In the genomic region with DNA sequence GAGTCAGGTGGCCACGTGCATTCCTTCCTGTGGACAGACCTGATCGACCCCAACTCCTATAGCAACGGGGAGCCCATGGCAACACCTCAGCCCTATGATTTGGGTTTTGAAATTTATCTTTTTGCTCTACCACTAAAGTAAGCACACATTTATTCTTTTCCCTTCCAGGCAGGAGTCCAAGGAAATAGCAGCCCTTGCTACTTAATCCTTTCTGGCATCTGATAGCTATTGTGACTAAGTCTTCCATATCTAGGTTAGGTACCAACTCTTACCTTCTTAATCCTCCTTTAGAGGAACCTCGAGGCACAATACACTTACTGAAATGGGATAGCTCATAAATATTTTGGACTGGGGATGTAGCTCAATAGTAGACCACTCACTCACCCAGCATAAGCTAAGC, we compare ENCODE assay signal across 24 mouse cellular contexts.
A peak's percentile ranks its signal among the peaks of the same experiment; 100 is the strongest.
DNase-seq lines count a peak whose midpoint lies in the region; ATAC-seq and TF ChIP-seq lines count a peak whose summit lies in the region.
"Had no signal": no experiment of that assay in that cellular context is flagged by ENCODE, and none has a peak within 500 bp of the region (broad histone marks: within the 10 kb centered on the region; RNA-seq: fewer than 3 reads in every experiment).

No protein-coding gene starts in this region.

- H3K4me1 ChIP-seq in heart, adult 2 months (ENCODE audit: control insufficient read depth, insufficient read depth, low read length) = peaks cover 6% of the 10 kb centered on the region
- H3K4me1 ChIP-seq in stomach, embryonic 16.5 days (ENCODE audit: control insufficient read depth, insufficient read depth, low read length) = no peaks in the 10 kb centered on the region
- no peaks in the 10 kb centered on the region for H3K4me1 ChIP-seq in stomach, postnatal 0 days (replicated peaks; ENCODE audit: control insufficient read depth, insufficient read depth)
- peaks cover 5% of the 10 kb centered on the region for H3K4me1 ChIP-seq in embryonic fibroblast, embryonic 13.5 days (ENCODE audit: control insufficient read depth, insufficient read depth, low read length)
- H3K4me1 ChIP-seq: forebrain, embryonic 13.5 days had no signal

- no peak for ATAC-seq in stomach, embryonic 16.5 days (ENCODE audit: insufficient read depth, low FRiP score)
- no peak for ATAC-seq in stomach, postnatal 0 days (ENCODE audit: low FRiP score, low TSS enrichment)
- ATAC-seq: activated CD4-positive, CD25-positive, alpha-beta regulatory T cell, adult 4 months; CD4-positive, CD25-positive, alpha-beta regulatory T cell, adult 4 months; forebrain, embryonic 13.5 days; forebrain, embryonic 16.5 days; intestine, postnatal 0 days had no signal

- no peak for TF ChIP-seq POLR2A in heart, adult 2 months (IDR thresholded peaks at IDR 0.05; ENCODE audit: insufficient read depth, low read depth, low read length)
- no peak for TF ChIP-seq POLR2A in embryonic fibroblast, embryonic 13.5 days (IDR thresholded peaks at IDR 0.05; ENCODE audit: low read depth, low read length)

- 61% methylated on average over 4 of the region's 4 CpGs for WGBS in heart, adult 2 months
- WGBS in stomach, embryonic 16.5 days = 67% methylated on average over 4 of the region's 4 CpGs
- WGBS in stomach, postnatal 0 days = 40% methylated on average over 4 of the region's 4 CpGs

- no peak for TF ChIP-seq CTCF in heart, adult 2 months (IDR thresholded peaks at IDR 0.05)
- no peak for TF ChIP-seq CTCF in stomach, postnatal 0 days (IDR thresholded peaks at IDR 0.05; ENCODE audit: low read depth)
- TF ChIP-seq CTCF in embryonic fibroblast, embryonic 13.5 days (IDR thresholded peaks at IDR 0.05; ENCODE audit: borderline replicate concordance, insufficient read depth, low read length) = no peak

- no peak for TF ChIP-seq EP300 in heart, adult 2 months (IDR thresholded peaks at IDR 0.05; ENCODE audit: insufficient read depth, low read depth, low read length)
- no peak for TF ChIP-seq EP300 in stomach, postnatal 0 days (optimal IDR thresholded peaks at IDR 0.05)

- H3K9me3 ChIP-seq in stomach, embryonic 16.5 days (replicated peaks; ENCODE audit: control insufficient read depth, low read length) = no peaks in the 10 kb centered on the region
- no peaks in the 10 kb centered on the region for H3K9me3 ChIP-seq in stomach, postnatal 0 days (ENCODE audit: control insufficient read depth, low read length)
- H3K9me3 ChIP-seq: embryonic facial prominence, embryonic 15.5 days; forebrain, embryonic 10.5 days; forebrain, embryonic 13.5 days had no signal

- DNase-seq in heart, adult 2 months = no peak
- no peak for DNase-seq in heart, postnatal 36 days
- DNase-seq in stomach, postnatal 0 days (ENCODE audit: low spot score) = no peak
- DNase-seq in frontal cortex, postnatal 36 days (ENCODE audit: low spot score in 2 of 2) = no peak
- DNase-seq: adrenal gland, adult 8-10 months; adrenal gland, postnatal 25 days; cerebellum, adult 18-20 months; cerebellum, adult 9-11 months; cerebellum, postnatal 25 days; embryo, embryonic 11 days; gastrocnemius, postnatal 36 days; kidney, adult 2 months had no signal

- intact Hi-C loops in heart, adult 2 months (cut with DNase I) = loop anchor here (5.0 kb wide), 4 partner anchors 41 to 179 kb away; no protein-coding TSS in a partner anchor
- intact Hi-C loops in heart, postnatal 36 days (cut with DNase I) = loop anchor here (5.0 kb wide), 2 partner anchors 51 to 111 kb away; no protein-coding TSS in a partner anchor

- no peaks in the 10 kb centered on the region for H3K27me3 ChIP-seq in heart, adult 2 months (ENCODE audit: control insufficient read depth, insufficient read depth, low read length)
- no peaks in the 10 kb centered on the region for H3K27me3 ChIP-seq in stomach, embryonic 16.5 days (ENCODE audit: control insufficient read depth, insufficient read depth, low read length)
- no peaks in the 10 kb centered on the region for H3K27me3 ChIP-seq in stomach, postnatal 0 days (ENCODE audit: control insufficient read depth, insufficient read depth, low read length)
- H3K27me3 ChIP-seq: embryonic facial prominence, embryonic 15.5 days; forebrain, embryonic 13.5 days had no signal

- no peak overlapping the region for H3K4me2 ChIP-seq in stomach, embryonic 16.5 days (ENCODE audit: low read depth, low read length)
- no peak overlapping the region for H3K4me2 ChIP-seq in stomach, postnatal 0 days (replicated peaks; ENCODE audit: low read depth)
- H3K4me2 ChIP-seq: embryonic facial prominence, embryonic 15.5 days; forebrain, embryonic 13.5 days; heart, embryonic 11.5 days; hindbrain, embryonic 14.5 days had no signal

- H3K79me2 ChIP-seq in heart, adult 2 months (replicated peaks; ENCODE audit: control insufficient read depth, insufficient read depth, low read length) = no peaks in the 10 kb centered on the region

- peak overlapping the region; percentile 54 for H3K27ac ChIP-seq in heart, adult 2 months
- H3K27ac ChIP-seq in stomach, embryonic 16.5 days (ENCODE audit: low read length) = peak overlapping the region; percentile 54; the same call in 1 of the 2 replicates
- H3K27ac ChIP-seq in stomach, postnatal 0 days (replicated peaks) = no peak overlapping the region
- peak overlapping the region; percentile 23 for H3K27ac ChIP-seq in embryonic fibroblast, embryonic 13.5 days (ENCODE audit: insufficient read depth, low read length)
- H3K27ac ChIP-seq: embryonic facial prominence, embryonic 15.5 days; forebrain, embryonic 10.5 days; forebrain, embryonic 13.5 days; hindbrain, embryonic 14.5 days had no signal

- H3K4me3 ChIP-seq in heart, adult 2 months = no peak overlapping the region
- H3K4me3 ChIP-seq in stomach, embryonic 16.5 days (replicated peaks; ENCODE audit: low read length) = no peak overlapping the region
- H3K4me3 ChIP-seq in stomach, postnatal 0 days (ENCODE audit: low read depth, low read length) = no peak overlapping the region
- H3K4me3 ChIP-seq in embryonic fibroblast, embryonic 13.5 days (ENCODE audit: insufficient read depth, low read length) = no peak overlapping the region
- H3K4me3 ChIP-seq: embryonic facial prominence, embryonic 15.5 days; erythroblast, embryonic 14.5 days; forebrain, embryonic 10.5 days; forebrain, embryonic 13.5 days had no signal

- H3K36me3 ChIP-seq in heart, adult 2 months (ENCODE audit: control insufficient read depth, insufficient read depth, low read length) = no peaks in the 10 kb centered on the region; the same call in 1 of the 2 replicates
- peaks cover 3% of the 10 kb centered on the region; the same call in 1 of the 2 replicates for H3K36me3 ChIP-seq in stomach, embryonic 16.5 days (ENCODE audit: control insufficient read depth, insufficient read depth, low read length)
- no peaks in the 10 kb centered on the region for H3K36me3 ChIP-seq in stomach, postnatal 0 days (ENCODE audit: control insufficient read depth, insufficient read depth, low read length)
- H3K36me3 ChIP-seq: embryonic facial prominence, embryonic 15.5 days had no signal

- no peak overlapping the region for H3K9ac ChIP-seq in heart, adult 2 months (ENCODE audit: low read depth, low read length)
- H3K9ac ChIP-seq in stomach, embryonic 16.5 days (ENCODE audit: low read length) = no peak overlapping the region
- no peak overlapping the region for H3K9ac ChIP-seq in stomach, postnatal 0 days (ENCODE audit: low read length)
- H3K9ac ChIP-seq: embryonic facial prominence, embryonic 15.5 days; forebrain, embryonic 13.5 days; hindbrain, embryonic 14.5 days had no signal
